Mouse (Mus musculus): Measurements from ENCODE around the gene Xpo5.

GRCm38 (mm10) chr17:46258279-46259053, 55.9 kb downstream of the Xpo5 start:
- no peak for TF ChIP-seq MAX (IDR thresholded peaks at IDR 0.05; ENCODE audit: low read length)
- no peak for TF ChIP-seq CTCF (IDR thresholded peaks at IDR 0.05 in 2 of 3, conservative IDR thresholded peaks at IDR 0.05 in 1 of 3; ENCODE audit: control insufficient read depth in 1 of 3, insufficient read depth in 1 of 3, low read depth in 2 of 3, low read length in 3 of 3, poor library complexity in 1 of 3, severe bottlenecking in 1 of 3)
- no peak for TF ChIP-seq GABPA (IDR thresholded peaks at IDR 0.05; ENCODE audit: low read depth, low read length)
- no peak for TF ChIP-seq POLR2A (IDR thresholded peaks at IDR 0.05; ENCODE audit: control insufficient read depth in 1 of 2, insufficient read depth in 1 of 2, low read depth in 1 of 2, low read length in 2 of 2, poor library complexity in 1 of 2)
- no peak for TF ChIP-seq RCOR1 (IDR thresholded peaks at IDR 0.05; ENCODE audit: low read depth, low read length)
- TF ChIP-seq EP300 (IDR thresholded peaks at IDR 0.05; ENCODE audit: low read depth in 1 of 2, low read length in 2 of 2), result no peak
- no peak for TF ChIP-seq CHD1 (IDR thresholded peaks at IDR 0.05; ENCODE audit: low read depth, low read length)
- TF ChIP-seq BHLHE40 (IDR thresholded peaks at IDR 0.05; ENCODE audit: borderline replicate concordance, low read depth, low read length), result no peak
- no peak for TF ChIP-seq TBP (IDR thresholded peaks at IDR 0.05; ENCODE audit: low read depth, low read length)
- TF ChIP-seq ZNF384 (IDR thresholded peaks at IDR 0.05; ENCODE audit: low read depth, low read length), result no peak
- no peak for TF ChIP-seq MEF2A (IDR thresholded peaks at IDR 0.05; ENCODE audit: extremely low read depth, insufficient replicate concordance, low read depth, low read length, poor library complexity, severe bottlenecking)
- TF ChIP-seq USF2 (IDR thresholded peaks at IDR 0.05; ENCODE audit: borderline replicate concordance in 1 of 2, insufficient read depth in 1 of 2, low read depth in 1 of 2, low read length in 2 of 2), result no peak

Data from MEL (cell line).